Mouse (Mus musculus) MEL (cell line): ENCODE measurements at regions not wholly inside any gene's neighbourhood (a gene's known extent, or its start where the extent isn't known, plus 50 kb on each side); places are given as distances from the start of the nearest gene placed in this dataset.

Experiments used
- CHD1 ChIP-seq: IDR thresholded peaks from 2 replicates; pipeline ENCODE4 v1.6.1; 2012; ENCODE audit warnings: low read depth, mild to moderate bottlenecking, inconsistent platforms, low read length, improper control_type of control experiment
- CTCF ChIP-seq, 3 experiments: IDR thresholded peaks in 2 of 3; conservative IDR thresholded peaks in 1 of 3; 2 replicates each; pipeline ENCODE4 v1.5.1; 2011 to 2012; ENCODE audit warnings: low read length in 3 of 3, low read depth in 2 of 3, mild to moderate bottlenecking in 2 of 3, improper control_type of control experiment in 1 of 3, inconsistent platforms in 1 of 3, mixed read lengths in 1 of 3, moderate library complexity in 1 of 3; ENCODE audit not compliant: control insufficient read depth in 1 of 3, insufficient read depth in 1 of 3, poor library complexity in 1 of 3, severe bottlenecking in 1 of 3
- EP300 ChIP-seq, 2 experiments: IDR thresholded peaks; 2 replicates each; pipeline ENCODE4 v1.6.1; 2011; ENCODE audit warnings: improper control_type of control experiment in 2 of 2, low read length in 2 of 2, low read depth in 1 of 2, mild to moderate bottlenecking in 1 of 2
- MXI1 ChIP-seq: IDR thresholded peaks from 2 replicates; pipeline ENCODE4 v1.6.1; 2011; ENCODE audit warnings: mild to moderate bottlenecking, low read depth, low read length, improper control_type of control experiment
- POLR2A ChIP-seq, 2 experiments: IDR thresholded peaks; 2 replicates each; pipeline ENCODE4 v1.6.1; 2011 to 2012; ENCODE audit warnings: low read length in 2 of 2, mild to moderate bottlenecking in 2 of 2, control low read depth in 1 of 2, improper control_type of control experiment in 1 of 2, low read depth in 1 of 2, moderate library complexity in 1 of 2; ENCODE audit not compliant: control insufficient read depth in 1 of 2, insufficient read depth in 1 of 2, poor library complexity in 1 of 2
- POLR2AphosphoS2 ChIP-seq: IDR thresholded peaks from 2 replicates; pipeline ENCODE4 v1.6.1; 2011; ENCODE audit warnings: low read length, improper control_type of control experiment
- TBP ChIP-seq: IDR thresholded peaks from 2 replicates; pipeline ENCODE4 v1.8.0; 2011; ENCODE audit warnings: low read depth, low read length, improper control_type of control experiment

GRCm38 (mm10) chr2:57565258-57565657 is 327.8 kb downstream of the Gpd2 start:
- TF ChIP-seq CTCF (IDR thresholded peaks at IDR 0.05 in 2 of 3, conservative IDR thresholded peaks at IDR 0.05 in 1 of 3; ENCODE audit: control insufficient read depth in 1 of 3, insufficient read depth in 1 of 3, low read depth in 2 of 3, low read length in 3 of 3, poor library complexity in 1 of 3, severe bottlenecking in 1 of 3) = no peak
- TF ChIP-seq TBP = no peak
- no peak for TF ChIP-seq POLR2A (IDR thresholded peaks at IDR 0.05; ENCODE audit: control insufficient read depth in 1 of 2, insufficient read depth in 1 of 2, low read depth in 1 of 2, low read length in 2 of 2, poor library complexity in 1 of 2)
- no peak for TF ChIP-seq CHD1
- TF ChIP-seq EP300 (IDR thresholded peaks at IDR 0.05; ENCODE audit: low read depth in 1 of 2, low read length in 2 of 2) = no peak
- no peak for TF ChIP-seq POLR2AphosphoS2
- TF ChIP-seq MXI1 = no peak
